Mouse (Mus musculus) intestine, embryonic 16.5 days (tissue): Measurements from ENCODE around the gene Coa3. TPM values are rescaled to one million over a fixed set of nuclear protein-coding genes. Genes with fewer than 3 reads are reported as not detected.

ENCODE experiments used
- ATAC-seq: fragments of 200-750 bp; cut with Nextera tagmentation; 2 replicates; pipeline ENCODE4 v1.8.0; 2017; ENCODE audit warnings: moderate TSS enrichment, moderate library complexity
- H3K27ac ChIP-seq: fragments of 300-500 bp; sonication (generic); 2 replicates; pipeline ENCODE4 v1.5.1; 2014; ENCODE audit warnings: mild to moderate bottlenecking, low read length
- H3K27me3 ChIP-seq: fragments of 300-500 bp; sonication (generic); replicated peaks from 2 replicates; pipeline ENCODE4 v1.6.1; 2014; ENCODE audit warnings: low read length, control low read depth, mixed read lengths; ENCODE audit not compliant: control insufficient read depth, insufficient read depth
- H3K36me3 ChIP-seq: fragments of 300-500 bp; sonication (generic); 2 replicates; pipeline ENCODE4 v1.6.1; 2014; ENCODE audit warnings: low read length, control low read depth; ENCODE audit not compliant: control insufficient read depth, insufficient read depth
- H3K4me1 ChIP-seq: fragments of 300-500 bp; sonication (generic); 2 replicates; pipeline ENCODE4 v1.6.1; 2014; ENCODE audit warnings: low read length, control low read depth, mixed read lengths; ENCODE audit not compliant: control insufficient read depth, insufficient read depth
- H3K4me2 ChIP-seq: fragments of 300-500 bp; sonication (generic); 2 replicates; pipeline ENCODE4 v1.6.1; 2014; ENCODE audit warnings: low read depth, low read length, control low read depth
- H3K4me3 ChIP-seq: fragments of 300-500 bp; sonication (generic); 2 replicates; pipeline ENCODE4 v1.5.1; 2014; ENCODE audit warnings: mild to moderate bottlenecking, low read length
- H3K9ac ChIP-seq: fragments of 300-500 bp; sonication (generic); 2 replicates; pipeline ENCODE4 v1.6.1; 2014; ENCODE audit warnings: low read depth, low read length
- H3K9me3 ChIP-seq: fragments of 300-500 bp; sonication (generic); 2 replicates; pipeline ENCODE4 v1.6.1; 2016; ENCODE audit warnings: low read length, control low read depth; ENCODE audit not compliant: control insufficient read depth
- WGBS: fragments of 180-500 bp; shearing (Covaris S2); extraction: QIAGEN DNeasy Blood & Tissue Kit; methylation state at CpG from one replicate; pipeline ENCODE4 v1.1.7; 2014; 5-methylcytosine and 5-hydroxymethylcytosine counted together
- polyA plus RNA-seq: library from polyadenylated mRNA; unstranded; fragments of >200 nt; fragmentation: Nextera tagmentation; extraction: Ambion mirVana; gene quantifications from 2 replicates; pipeline ENCODE4 v1.2.1, GENCODE M21; 2015

The Coa3 gene
- polyA plus RNA-seq, 1 experiment from 2014 or later = 278 TPM

DNA sequence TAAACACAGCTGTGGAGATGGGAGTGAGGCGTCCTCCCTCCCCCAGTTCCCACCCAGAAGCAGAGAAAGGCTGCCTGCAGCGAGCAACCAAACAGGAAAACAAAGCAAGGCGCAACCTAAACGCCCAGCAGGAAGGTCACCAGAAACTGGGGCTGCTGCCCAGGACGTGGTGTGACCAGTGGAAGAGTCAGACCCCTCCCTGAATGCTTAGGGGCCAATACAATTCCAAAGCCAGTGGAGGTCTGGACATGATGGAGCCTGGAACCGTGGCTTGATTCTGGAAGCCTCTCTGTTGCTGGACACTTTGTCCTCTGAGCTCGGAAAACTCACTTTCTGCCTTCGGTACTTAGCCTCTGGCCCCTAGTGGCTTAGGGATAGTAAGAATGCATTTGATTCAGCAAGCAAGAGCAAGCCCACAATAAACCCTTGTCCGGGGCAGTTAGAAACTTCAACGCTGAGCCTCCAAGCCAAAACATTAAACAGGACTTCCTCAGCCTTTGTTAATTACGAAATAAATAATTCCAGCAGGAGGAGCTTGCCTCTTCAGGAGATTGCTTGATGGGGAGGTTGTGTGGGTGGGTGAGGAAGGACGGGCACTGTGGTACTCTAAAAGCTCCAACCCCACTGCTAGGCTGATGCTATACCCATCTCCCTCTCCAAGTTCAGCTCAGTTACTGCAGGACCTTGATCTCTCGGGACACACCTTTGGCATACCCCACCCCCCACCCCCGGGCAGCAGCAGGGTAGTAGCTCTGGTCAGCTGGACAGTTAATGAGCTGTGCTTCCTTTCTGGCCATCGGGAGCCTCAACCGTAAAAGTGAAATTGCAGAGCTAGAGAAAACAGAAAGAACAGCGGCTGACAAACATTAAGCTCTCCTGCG, 47.7 kb downstream of the Coa3 start:
- peak overlapping the region; percentile 93 for H3K27ac ChIP-seq
- H3K27me3 ChIP-seq = no peaks in the 10 kb centered on the region
- peak overlapping the region; percentile 51 for H3K4me2 ChIP-seq
- peak overlapping the region; percentile 28 for H3K4me3 ChIP-seq
- ATAC-seq = peak; percentile 37
- H3K9me3 ChIP-seq = no peaks in the 10 kb centered on the region
- H3K36me3 ChIP-seq = no peaks in the 10 kb centered on the region
- peak overlapping the region; percentile 53 for H3K9ac ChIP-seq
- peaks cover 29% of the 10 kb centered on the region for H3K4me1 ChIP-seq
- 8% methylated on average over 18 of the region's 18 CpGs for WGBS

DNA sequence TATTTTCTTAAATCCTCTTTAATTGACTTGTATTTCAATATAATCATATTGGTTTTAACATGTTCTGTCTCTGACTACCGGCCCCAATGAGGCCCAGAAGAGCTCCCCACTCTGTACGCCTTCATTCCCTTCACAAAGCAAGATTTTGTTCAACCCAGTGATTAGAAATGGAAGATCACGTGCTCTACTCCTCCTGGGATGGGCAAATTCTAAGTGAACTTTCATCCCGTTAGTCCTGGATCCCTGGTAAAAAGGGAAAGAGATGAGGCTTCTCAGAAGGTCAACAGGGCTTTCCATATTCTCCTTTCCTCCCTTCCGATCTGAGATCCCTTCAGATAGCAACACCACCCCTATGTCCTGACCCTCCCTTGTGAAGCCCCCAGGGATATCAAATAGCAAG, 48.4 kb downstream of the Coa3 start:
- Histone ChIP-seq H3K4me2 (peak overlapping the region; percentile 51), H3K4me1 (peaks cover 29% of the 10 kb centered on the region), H3K4me3 (peak overlapping the region; percentile 28), H3K36me3 (no peaks in the 10 kb centered on the region), H3K27me3 (no peaks in the 10 kb centered on the region), H3K27ac (peak overlapping the region; percentile 93), H3K9ac (peak overlapping the region; percentile 53; the same call in 1 of the 2 replicates), H3K9me3 (no peaks in the 10 kb centered on the region)
- 28% methylated on average over 5 of the region's 5 CpGs for WGBS
- ATAC-seq = no peak

DNA sequence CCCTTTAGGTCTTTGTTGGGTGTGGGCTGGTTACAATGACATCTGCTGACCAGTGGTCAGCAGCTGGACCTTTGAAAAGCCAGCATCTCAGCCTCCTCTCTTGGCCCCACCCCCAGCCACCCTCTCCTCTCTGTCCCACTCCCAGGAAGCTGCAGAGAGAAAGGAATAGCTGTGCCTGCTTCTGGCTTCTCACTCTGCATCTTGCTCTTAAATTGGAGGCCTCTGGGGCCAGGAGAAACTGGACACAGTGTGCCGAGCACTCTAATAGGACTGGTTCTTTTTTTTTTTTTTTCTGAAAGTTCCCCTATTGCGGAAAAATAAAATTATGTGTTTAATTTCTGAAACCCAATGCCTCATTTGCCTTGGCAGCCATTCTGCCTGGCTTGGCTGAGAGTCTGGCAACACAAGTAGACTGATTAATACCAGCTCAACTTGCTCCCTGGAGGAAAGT, 48.8 kb downstream of the Coa3 start:
- Histone ChIP-seq H3K9ac (no peak overlapping the region), H3K4me1 (peaks cover 33% of the 10 kb centered on the region), H3K4me2 (peak overlapping the region; percentile 51; the same call in 1 of the 2 replicates), H3K9me3 (no peaks in the 10 kb centered on the region), H3K27ac (peak overlapping the region; percentile 93), H3K27me3 (no peaks in the 10 kb centered on the region), H3K36me3 (no peaks in the 10 kb centered on the region), H3K4me3 (no peak overlapping the region)
- 47% methylated on average over 2 of the region's 2 CpGs for WGBS
- ATAC-seq = no peak

DNA sequence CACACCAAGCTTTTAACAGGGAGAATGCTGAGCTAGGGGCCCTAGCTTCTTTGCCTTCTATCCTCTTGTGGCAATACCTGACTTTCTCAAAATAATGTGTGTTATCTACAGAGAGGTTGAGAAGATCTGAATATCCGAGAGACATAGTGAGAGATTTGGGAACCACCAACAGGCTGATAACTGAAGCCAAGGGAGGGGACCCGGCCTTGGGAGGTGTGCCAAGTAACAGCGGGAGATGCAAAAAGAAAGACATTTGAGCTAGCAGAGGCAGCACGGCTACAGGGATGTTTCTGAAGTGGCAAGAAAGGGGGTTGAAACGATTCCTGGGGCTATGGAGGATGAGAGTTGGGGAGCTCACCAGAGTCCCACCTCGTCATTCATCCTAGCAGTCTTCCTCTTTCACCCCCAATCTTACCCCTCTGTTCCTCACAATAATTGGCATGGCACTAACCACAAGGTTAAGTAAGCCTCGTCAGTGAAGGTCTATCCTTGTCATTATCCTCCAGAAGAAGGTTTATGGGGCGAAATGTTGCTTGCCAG, 49.5 kb downstream of the Coa3 start:
- 41% methylated on average over 8 of the region's 8 CpGs for WGBS

More for the DNA sequence above, 49.5 kb downstream of the Coa3 start:
- Histone ChIP-seq H3K27me3 (no peaks in the 10 kb centered on the region), H3K4me1 (peaks cover 37% of the 10 kb centered on the region), H3K4me3 (no peak overlapping the region), H3K36me3 (no peaks in the 10 kb centered on the region), H3K9me3 (no peaks in the 10 kb centered on the region), H3K27ac (peak overlapping the region; percentile 93), H3K4me2 (no peak overlapping the region), H3K9ac (no peak overlapping the region)
- ATAC-seq = no peak

Other genes with a start within 250 kb of the Coa3 start
- gene Naglu, start 209.1 kb downstream of the Coa3 start, polyA plus RNA-seq = 14.7 and 18.2 TPM in 2 replicates
- gene Hsd17b1, start 200.7 kb downstream of the Coa3 start, polyA plus RNA-seq = 0.10 and 0.16 TPM in 2 replicates
- gene Coasy, start 196.5 kb downstream of the Coa3 start, polyA plus RNA-seq = 44.4 and 47.1 TPM in 2 replicates
- gene Mlx, start 191.8 kb downstream of the Coa3 start, polyA plus RNA-seq = 78.6 and 87.5 TPM in 2 replicates
- 15.0 and 18.1 TPM in 2 replicates for gene Psmc3ip, start 183.7 kb downstream of the Coa3 start, polyA plus RNA-seq
- gene Retreg3, start 159.2 kb downstream of the Coa3 start, polyA plus RNA-seq = 12.6 and 13.2 TPM in 2 replicates
- 51.0 and 56.3 TPM in 2 replicates for gene Tubg1, start 159.2 kb downstream of the Coa3 start, polyA plus RNA-seq
- gene Tubg2, start 123.2 kb downstream of the Coa3 start, polyA plus RNA-seq = 3.9 and 4.2 TPM in 2 replicates
- gene Cntnap1, start 108.6 kb downstream of the Coa3 start, polyA plus RNA-seq = 0.86 and 0.87 TPM in 2 replicates
- 9.2 and 10.1 TPM in 2 replicates for gene Plekhh3, start 107.8 kb downstream of the Coa3 start, polyA plus RNA-seq
- gene Ccr10, start 103.7 kb downstream of the Coa3 start, polyA plus RNA-seq = 0.20 and 0.29 TPM in 2 replicates
- gene Ezh1, start 52.7 kb downstream of the Coa3 start, polyA plus RNA-seq = 16.2 and 18.8 TPM in 2 replicates
- 87.8 and 95.1 TPM in 2 replicates for gene Ramp2, start 33.1 kb downstream of the Coa3 start, polyA plus RNA-seq
- gene Vps25, start 25.4 kb downstream of the Coa3 start, polyA plus RNA-seq = 152 and 155 TPM in 2 replicates
- gene Wnk4, start 18.5 kb downstream of the Coa3 start, polyA plus RNA-seq = 10.2 and 10.8 TPM in 2 replicates
- 0.84 and 1.0 TPM in 2 replicates for gene Cntd1, start 102 bp downstream of the Coa3 start, polyA plus RNA-seq
- gene Becn1, start 23.2 kb upstream of the Coa3 start, polyA plus RNA-seq = 136 and 145 TPM in 2 replicates
- 119 and 125 TPM in 2 replicates for gene Psme3, start 37.1 kb upstream of the Coa3 start, polyA plus RNA-seq
- 0.86 and 0.88 TPM in 2 replicates for gene Aoc2, start 45.9 kb upstream of the Coa3 start, polyA plus RNA-seq
- 2.4 and 2.7 TPM in 2 replicates for gene Aoc3, start 51.5 kb upstream of the Coa3 start, polyA plus RNA-seq
- 1.2 and 1.9 TPM in 2 replicates for gene G6pc, start 88.4 kb upstream of the Coa3 start, polyA plus RNA-seq
- gene Aarsd1, start 138.5 kb upstream of the Coa3 start, polyA plus RNA-seq = 53.6 and 64.0 TPM in 2 replicates
- gene Gm27029, start 145.7 kb upstream of the Coa3 start, polyA plus RNA-seq = 7.2 and 10.1 TPM in 2 replicates
- gene Rundc1, start 146.0 kb upstream of the Coa3 start, polyA plus RNA-seq = 16.6 and 19.1 TPM in 2 replicates
- 11.1 and 12.4 TPM in 2 replicates for gene Ptges3l, start 146.2 kb upstream of the Coa3 start, polyA plus RNA-seq
- 251 and 288 TPM in 2 replicates for gene Rpl27, start 163.2 kb upstream of the Coa3 start, polyA plus RNA-seq
- 29.7 and 31.1 TPM in 2 replicates for gene Ifi35, start 169.3 kb upstream of the Coa3 start, polyA plus RNA-seq
- gene Rnd2, start 185.9 kb upstream of the Coa3 start, polyA plus RNA-seq = 21.0 and 22.1 TPM in 2 replicates
- gene Vat1, start 187.1 kb upstream of the Coa3 start, polyA plus RNA-seq = 69.9 and 88.2 TPM in 2 replicates